Mouse (Mus musculus) lung, adult 2 months (tissue): Measurements from ENCODE around the gene Peak1.

Experiments
- CTCF ChIP-seq: fragments of 200-500 bp; IDR thresholded peaks from 2 replicates; pipeline ENCODE4 v1.5.1; 2011; ENCODE audit warnings: mild to moderate bottlenecking, low read length, control low read depth; ENCODE audit not compliant: insufficient read depth
- POLR2A ChIP-seq: fragments of 200-500 bp; IDR thresholded peaks from 2 replicates; pipeline ENCODE4 v1.6.1; 2011; ENCODE audit warnings: low read depth, mild to moderate bottlenecking, control low read depth, low read length, borderline replicate concordance; ENCODE audit errors: extremely low read depth

- no peak for TF ChIP-seq CTCF
- TF ChIP-seq POLR2A: no peak
Measured at GRCm38 (mm10) chr9:56334363-56334762, 83.5 kb downstream of the Peak1 start.
